Mouse (Mus musculus) frontal cortex, postnatal 25 days (tissue): Measurements from ENCODE around the gene Calb2.

ENCODE experiments used
- DNase-seq, 2 experiments: peaks; one replicate each; pipeline ENCODE4 v3.0.0; 2022; ENCODE audit warnings: low spot score in 2 of 2

The Calb2 gene

DNA sequence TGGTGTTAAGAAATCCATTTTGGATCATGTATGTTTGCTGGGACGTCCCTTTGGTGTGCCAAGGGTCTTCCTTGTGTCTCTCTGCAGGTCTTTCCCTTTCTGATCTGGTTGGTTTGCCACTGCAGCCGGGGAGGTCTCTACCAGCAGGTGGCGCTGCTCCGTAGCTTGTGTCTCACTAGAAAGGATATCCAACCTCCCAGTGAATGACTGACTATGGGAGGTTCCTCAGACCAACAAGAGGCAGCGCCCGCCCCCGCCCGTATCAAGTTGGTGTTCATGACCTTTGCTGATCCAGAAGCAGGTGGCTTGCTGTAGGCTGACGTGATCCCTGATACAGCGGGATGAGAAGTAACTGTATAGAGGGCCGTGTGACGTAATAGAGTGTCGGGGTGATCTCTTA, 37.5 kb downstream of the Calb2 start:
- DNase-seq: peak; percentile 72 to 84

DNA sequence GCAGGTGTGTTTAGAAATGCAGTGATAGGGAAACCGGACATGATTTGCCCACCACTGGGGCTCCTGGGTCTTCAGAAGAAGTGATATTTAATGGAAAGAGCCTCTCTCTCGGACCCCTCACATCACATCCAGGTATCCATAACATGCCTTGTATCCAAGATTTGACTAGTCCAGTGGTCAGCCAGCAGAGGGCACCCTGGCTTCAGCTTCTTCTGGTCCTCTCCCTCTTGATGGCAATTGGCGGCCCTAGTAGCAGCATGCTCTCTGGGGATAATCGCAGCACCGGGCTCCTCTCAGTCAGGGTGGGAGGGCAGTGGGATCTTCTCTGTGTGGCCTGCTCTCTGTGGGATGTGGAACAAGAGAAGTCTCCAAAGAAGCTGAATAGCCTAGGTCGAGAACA, 48.3 kb downstream of the Calb2 start:
- peak in 1 of 2 experiments; percentile 13 for DNase-seq

DNA sequence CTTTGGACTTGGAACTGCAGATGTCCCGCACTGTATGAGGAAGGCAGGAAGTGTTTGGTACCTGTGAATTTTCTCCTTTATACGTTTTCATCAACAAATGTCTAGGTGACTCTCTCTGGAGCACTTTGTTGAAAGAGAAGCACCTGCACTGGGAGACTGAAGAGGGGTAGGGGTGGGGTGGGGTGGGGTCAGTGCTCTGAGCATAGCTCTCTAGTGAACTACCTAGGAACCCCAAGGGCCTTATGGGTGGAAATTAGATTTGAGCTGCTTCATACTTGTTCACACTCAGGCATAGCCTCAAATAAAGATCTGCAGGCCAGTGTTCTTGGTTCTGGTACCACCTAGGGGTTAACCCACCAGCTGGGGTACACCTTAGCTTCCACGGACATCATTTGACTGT, 65.4 kb downstream of the Calb2 start, which contains the start of gene Gm17720:
TSS of gene Gm17720 (minus strand) at position 101 of the 400 bp plus-strand sequence.
- no peak for DNase-seq

DNA sequence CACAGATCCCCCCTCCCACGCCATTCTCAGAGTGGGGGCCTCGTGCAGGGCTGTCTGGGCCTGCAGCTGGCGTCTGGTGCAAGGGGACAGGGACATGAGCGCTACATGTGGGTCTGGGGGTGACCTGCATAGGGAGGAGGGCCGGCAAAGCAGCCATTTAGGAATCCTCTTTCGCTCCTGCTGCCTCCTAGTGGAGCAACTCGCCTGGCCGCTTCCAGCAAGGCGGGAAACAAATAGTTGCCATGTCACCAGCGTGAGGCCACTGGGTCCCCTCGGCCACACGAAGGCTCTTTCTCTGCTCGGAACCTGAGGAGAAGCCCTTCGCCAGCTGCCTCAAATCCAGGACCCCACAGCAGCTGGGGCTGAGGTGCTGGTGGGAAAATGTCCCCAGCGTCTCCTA, 66.3 kb downstream of the Calb2 start:
- no peak for DNase-seq

DNA sequence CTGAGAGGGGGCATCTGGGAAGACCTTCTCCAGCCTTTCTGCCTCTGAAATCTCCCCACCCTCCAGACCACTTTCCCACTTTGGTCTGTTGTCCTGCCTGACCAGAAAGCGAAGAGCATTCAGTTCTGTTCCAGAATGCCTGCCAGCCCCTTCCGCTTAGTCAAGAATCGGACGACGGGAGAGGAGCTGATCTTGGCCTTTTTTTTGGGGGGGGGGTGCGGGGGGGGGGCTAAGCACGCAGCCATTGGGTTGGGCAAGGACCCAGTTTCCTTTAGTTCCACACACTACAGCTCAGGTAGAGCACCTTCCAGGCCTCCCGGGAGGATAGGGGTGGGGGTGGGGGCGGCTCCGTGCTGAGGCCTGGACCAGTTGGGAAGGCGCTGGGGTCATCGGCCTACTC, 67.1 kb downstream of the Calb2 start, which contains the start of gene Gm21964:
TSS of gene Gm21964 (plus strand) at position 301 of the 400 bp plus-strand sequence.
- no peak for DNase-seq

DNA sequence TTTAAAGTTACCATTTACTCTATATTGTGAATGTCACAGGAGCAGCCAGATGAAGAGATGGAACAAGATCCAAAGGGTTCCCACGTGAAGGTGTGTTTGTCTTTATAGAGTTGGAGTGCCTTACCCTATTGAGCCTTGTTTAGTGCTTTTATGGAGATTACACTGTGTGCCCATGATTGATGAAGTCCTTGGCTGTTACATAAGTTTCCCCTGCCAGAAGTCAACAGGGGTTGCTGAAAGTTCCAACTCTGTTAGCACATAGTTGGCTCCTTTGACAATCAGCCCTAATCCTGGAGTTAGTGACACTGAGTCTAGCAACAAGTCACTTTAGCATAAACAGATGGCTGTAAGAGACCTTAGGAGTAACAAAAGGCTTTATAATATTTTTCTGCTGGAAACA, 76.1 kb downstream of the Calb2 start:
- DNase-seq: no peak
